Mouse (Mus musculus): ENCODE measurements around the gene Slc25a40. TPM values are rescaled to one million over a fixed set of nuclear protein-coding genes. Genes with fewer than 3 reads are reported as not detected.
A peak's percentile ranks its signal among the peaks of the same experiment; 100 is the strongest.

Gene Slc25a40
- polyA plus RNA-seq, 1 experiment = 0.05 TPM

GRCm38 (mm10) chr5:8421424-8421823, 1.2 kb upstream of the Slc25a40 start:
- Histone ChIP-seq H3K36me3 (ENCODE audit: control insufficient read depth) (peaks cover 54% of the 10 kb centered on the region), H3K4me1 (ENCODE audit: control insufficient read depth) (peaks cover 50% of the 10 kb centered on the region)
- TF ChIP-seq TAL1 (IDR thresholded peaks at IDR 0.05; ENCODE audit: low read length) (no peak), GATA1 (IDR thresholded peaks at IDR 0.05; ENCODE audit: low read length) (no peak)

DNA sequence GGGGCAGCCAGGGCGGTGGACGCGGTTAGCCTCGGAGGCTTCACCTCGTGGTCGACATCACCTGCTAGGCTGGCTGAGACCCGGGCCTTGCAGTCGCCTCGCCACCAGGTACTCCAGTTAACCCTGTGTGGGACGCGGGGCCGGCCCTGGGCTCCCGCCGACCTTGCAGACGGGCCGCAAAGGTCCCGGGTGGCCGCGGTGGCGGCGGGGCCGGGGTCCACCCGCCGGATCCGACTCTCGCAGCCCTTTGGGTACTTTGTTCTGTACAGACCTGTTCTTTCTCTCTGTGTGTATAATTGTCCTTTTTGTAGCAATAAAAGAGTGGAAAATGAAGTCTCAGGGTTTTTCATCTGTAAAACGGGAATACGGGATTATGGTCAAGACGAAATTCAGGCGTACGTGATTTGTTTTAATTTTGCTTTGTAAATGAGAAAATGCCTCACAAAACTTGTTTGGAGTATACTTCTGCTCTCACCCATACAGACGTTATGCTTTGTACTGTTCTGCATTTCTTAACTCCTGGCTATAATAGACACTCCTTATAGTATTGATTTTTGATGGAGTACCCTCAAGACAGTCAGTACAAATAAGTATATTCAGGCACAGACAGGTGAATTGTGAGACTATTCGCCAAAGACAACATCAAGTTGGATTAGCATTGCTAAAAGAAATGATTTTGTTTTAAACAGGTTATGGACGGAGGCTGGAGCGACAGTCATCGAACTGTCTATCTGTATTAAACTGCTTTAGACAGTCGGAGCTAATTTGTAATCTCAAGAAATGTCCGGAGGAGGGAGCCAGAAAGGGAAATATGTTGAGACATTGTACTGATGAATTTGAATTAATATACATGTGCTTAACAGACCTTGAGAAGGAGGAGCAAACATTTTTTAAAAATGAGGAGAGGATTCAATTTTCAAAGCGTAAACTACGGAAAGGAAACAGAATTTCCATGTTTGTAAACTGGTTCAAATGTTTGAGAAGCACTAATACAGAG, 580 bp downstream of the Slc25a40 start:
- peaks cover 38% of the 10 kb centered on the region for H3K36me3 ChIP-seq (ENCODE audit: control insufficient read depth)
- H3K9me3 ChIP-seq (ENCODE audit: control insufficient read depth, low read length) = no peaks in the 10 kb centered on the region
- peaks cover 49% of the 10 kb centered on the region for H3K4me1 ChIP-seq (ENCODE audit: control insufficient read depth)
- TF ChIP-seq TAL1 (IDR thresholded peaks at IDR 0.05; ENCODE audit: low read length) = no peak
- no peak for TF ChIP-seq GATA1 (IDR thresholded peaks at IDR 0.05; ENCODE audit: low read length)
- H3K27me3 ChIP-seq (ENCODE audit: control insufficient read depth) = no peaks in the 10 kb centered on the region
- H3K4me3 ChIP-seq (replicated peaks) = peak overlapping the region; percentile 100

More at GRCm38 (mm10) chr5:8421424-8421823, 1.2 kb upstream of the Slc25a40 start:
- H3K27me3 ChIP-seq (ENCODE audit: control insufficient read depth) = no peaks in the 10 kb centered on the region
- peak overlapping the region; percentile 100 for H3K4me3 ChIP-seq (replicated peaks)
- no peaks in the 10 kb centered on the region for H3K9me3 ChIP-seq (ENCODE audit: control insufficient read depth, low read length)

GRCm38 (mm10) chr5:8424116-8424515, 1.5 kb downstream of the Slc25a40 start:
- H3K36me3 ChIP-seq (ENCODE audit: control insufficient read depth) = peaks cover 31% of the 10 kb centered on the region
- no peaks in the 10 kb centered on the region for H3K27me3 ChIP-seq (ENCODE audit: control insufficient read depth)
- no peaks in the 10 kb centered on the region for H3K9me3 ChIP-seq (ENCODE audit: control insufficient read depth, low read length)
- peaks cover 49% of the 10 kb centered on the region for H3K4me1 ChIP-seq (ENCODE audit: control insufficient read depth)
- peak overlapping the region; percentile 100 for H3K4me3 ChIP-seq (replicated peaks)
- no peak for TF ChIP-seq TAL1 (IDR thresholded peaks at IDR 0.05; ENCODE audit: low read length)
- TF ChIP-seq GATA1 (IDR thresholded peaks at IDR 0.05; ENCODE audit: low read length) = no peak

GRCm38 (mm10) chr5:8425899-8426298, 3.2 kb downstream of the Slc25a40 start:
- H3K36me3 ChIP-seq (ENCODE audit: control insufficient read depth) = peaks cover 26% of the 10 kb centered on the region
- peaks cover 38% of the 10 kb centered on the region for H3K4me1 ChIP-seq (ENCODE audit: control insufficient read depth)
- H3K9me3 ChIP-seq (ENCODE audit: control insufficient read depth, low read length) = no peaks in the 10 kb centered on the region
- H3K4me3 ChIP-seq (replicated peaks) = no peak overlapping the region
- H3K27me3 ChIP-seq (ENCODE audit: control insufficient read depth) = no peaks in the 10 kb centered on the region
- no peak for TF ChIP-seq TAL1 (IDR thresholded peaks at IDR 0.05; ENCODE audit: low read length)
- TF ChIP-seq GATA1 (IDR thresholded peaks at IDR 0.05; ENCODE audit: low read length) = no peak

GRCm38 (mm10) chr5:8437481-8438156, 15.0 kb downstream of the Slc25a40 start:
- Histone ChIP-seq H3K9me3 (ENCODE audit: control insufficient read depth, low read length) (no peaks in the 10 kb centered on the region), H3K4me3 (replicated peaks) (no peak overlapping the region), H3K27me3 (ENCODE audit: control insufficient read depth) (no peaks in the 10 kb centered on the region), H3K4me1 (ENCODE audit: control insufficient read depth) (no peaks in the 10 kb centered on the region), H3K36me3 (ENCODE audit: control insufficient read depth) (peaks cover 28% of the 10 kb centered on the region)
- TF ChIP-seq TAL1 (IDR thresholded peaks at IDR 0.05; ENCODE audit: low read length) (no peak), GATA1 (IDR thresholded peaks at IDR 0.05; ENCODE audit: low read length) (no peak)

GRCm38 (mm10) chr5:8439095-8439494, 16.4 kb downstream of the Slc25a40 start:
- H3K36me3 ChIP-seq (ENCODE audit: control insufficient read depth) = peaks cover 31% of the 10 kb centered on the region
- no peak overlapping the region for H3K4me3 ChIP-seq (replicated peaks)
- no peaks in the 10 kb centered on the region for H3K9me3 ChIP-seq (ENCODE audit: control insufficient read depth, low read length)
- H3K4me1 ChIP-seq (ENCODE audit: control insufficient read depth) = no peaks in the 10 kb centered on the region
- TF ChIP-seq GATA1 (IDR thresholded peaks at IDR 0.05; ENCODE audit: low read length) = no peak
- H3K27me3 ChIP-seq (ENCODE audit: control insufficient read depth) = no peaks in the 10 kb centered on the region

GRCm38 (mm10) chr5:8455565-8455964, 32.9 kb downstream of the Slc25a40 start:
- Histone ChIP-seq H3K27me3 (ENCODE audit: control insufficient read depth) (no peaks in the 10 kb centered on the region), H3K4me1 (ENCODE audit: control insufficient read depth) (no peaks in the 10 kb centered on the region), H3K9me3 (ENCODE audit: control insufficient read depth, low read length) (no peaks in the 10 kb centered on the region), H3K36me3 (ENCODE audit: control insufficient read depth) (peaks cover 39% of the 10 kb centered on the region), H3K4me3 (replicated peaks) (no peak overlapping the region)
- no peak for TF ChIP-seq TAL1 (IDR thresholded peaks at IDR 0.05; ENCODE audit: low read length)
- TF ChIP-seq GATA1 (IDR thresholded peaks at IDR 0.05; ENCODE audit: low read length) = no peak

- no peak for TF ChIP-seq TAL1 (IDR thresholded peaks at IDR 0.05; ENCODE audit: low read length)
- TF ChIP-seq GATA1 (IDR thresholded peaks at IDR 0.05; ENCODE audit: low read length) = no peak
- Histone ChIP-seq H3K27me3 (ENCODE audit: control insufficient read depth) (no peaks in the 10 kb centered on the region), H3K4me3 (replicated peaks) (no peak overlapping the region), H3K9me3 (ENCODE audit: control insufficient read depth, low read length) (no peaks in the 10 kb centered on the region), H3K36me3 (ENCODE audit: control insufficient read depth) (peaks cover 38% of the 10 kb centered on the region), H3K4me1 (ENCODE audit: control insufficient read depth) (no peaks in the 10 kb centered on the region)
These were observed 33.9 kb downstream of the Slc25a40 start for GRCm38 (mm10) chr5:8456561-8456960.
